Mouse (Mus musculus): ENCODE measurements around the gene Ripor1.
A peak's percentile ranks its signal among the peaks of the same experiment; 100 is the strongest.

Ripor1 gene

DNA sequence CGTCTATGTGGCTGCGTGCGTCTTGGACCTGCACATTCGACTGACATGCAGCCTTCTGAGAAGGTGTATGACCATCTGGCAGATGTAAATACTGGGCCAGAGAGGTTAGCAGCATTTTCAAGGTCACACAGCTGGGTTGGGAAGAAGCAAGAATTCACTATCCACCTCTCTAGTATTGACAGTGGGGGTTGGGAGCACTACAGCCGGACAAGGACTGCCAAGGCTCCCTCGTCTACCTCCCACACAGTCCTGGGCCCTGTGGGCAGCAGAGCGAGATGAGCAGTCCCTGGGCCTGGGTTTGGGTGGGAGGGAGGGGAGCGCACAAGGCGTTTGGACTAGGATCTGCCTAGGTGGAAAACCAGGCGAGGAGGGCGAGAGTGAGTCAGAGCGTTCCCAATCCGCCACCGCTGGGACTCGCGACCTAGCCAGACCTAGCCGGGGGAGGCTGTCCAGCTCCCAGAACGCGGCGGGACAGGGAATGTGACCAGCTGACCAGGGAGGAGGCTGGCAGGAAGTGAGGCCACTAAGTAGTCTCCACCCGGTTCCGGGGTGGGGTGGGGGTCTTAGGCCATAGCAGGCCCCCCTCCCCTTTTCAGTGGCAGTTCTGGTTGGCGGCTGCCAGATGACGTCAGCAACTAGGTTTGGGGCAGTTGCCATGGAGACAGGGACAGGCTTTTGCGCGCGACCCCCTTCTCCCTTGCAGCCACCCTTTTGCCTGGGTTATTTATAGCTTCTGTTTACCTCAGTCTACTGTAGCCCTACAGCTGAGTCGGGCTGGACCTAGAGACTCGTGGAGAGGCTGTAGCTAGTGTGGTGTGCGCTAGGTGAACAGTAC is 1.4 kb downstream of the Ripor1 start:
- DNase-seq, result peak; percentile 92

DNA sequence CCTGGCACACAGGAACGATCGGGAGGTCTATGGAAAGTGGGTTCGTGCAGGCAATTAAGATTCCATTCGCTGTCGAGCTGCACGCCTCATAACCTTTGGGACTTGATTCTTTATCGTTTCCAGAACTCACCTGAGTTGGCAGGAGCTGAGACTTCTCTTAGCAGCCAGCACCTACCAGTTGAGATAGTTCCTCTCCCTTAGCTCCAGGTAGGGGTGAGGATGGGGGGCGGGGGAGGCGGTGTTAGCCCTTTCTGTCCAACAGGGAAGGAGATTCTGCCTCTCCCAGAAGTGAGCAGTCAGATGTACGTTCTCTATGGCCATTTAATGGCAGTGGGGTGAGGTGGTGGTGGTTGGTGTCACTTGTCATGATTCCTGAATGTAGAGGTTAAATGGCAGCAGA is 2.0 kb downstream of the Ripor1 start:
- DNase-seq, result peak; percentile 54

GRCm38 (mm10) chr8:105607684-105608083 is 2.6 kb downstream of the Ripor1 start:
- DNase-seq, result peak; percentile 64

GRCm38 (mm10) chr8:105609355-105609754 is 4.3 kb downstream of the Ripor1 start:
- no peak for DNase-seq

DNA sequence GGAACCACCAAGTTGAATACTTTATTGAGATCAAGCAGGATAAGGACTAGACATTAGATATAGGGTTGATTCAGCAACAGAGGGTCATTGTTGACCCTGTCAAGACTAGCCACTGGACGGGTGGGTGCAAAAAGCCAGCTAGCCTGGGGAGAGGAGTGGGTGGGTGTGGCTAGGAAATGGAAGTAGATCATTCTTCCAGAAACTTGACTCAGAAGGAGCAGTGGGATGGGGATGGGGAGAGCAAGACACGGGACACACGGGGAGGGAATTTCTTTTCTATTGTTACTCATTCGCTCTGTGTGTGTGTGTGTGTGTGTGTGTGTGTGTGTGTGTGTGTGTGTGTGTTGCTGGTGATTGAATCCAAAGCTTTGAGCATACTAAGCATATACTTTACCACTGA is 4.7 kb downstream of the Ripor1 start:
- DNase-seq, result no peak

GRCm38 (mm10) chr8:105611836-105612235 is 6.8 kb downstream of the Ripor1 start:
- no peak for DNase-seq

GRCm38 (mm10) chr8:105613037-105613436 is 8.0 kb downstream of the Ripor1 start:
- DNase-seq, result peak; percentile 80

DNA sequence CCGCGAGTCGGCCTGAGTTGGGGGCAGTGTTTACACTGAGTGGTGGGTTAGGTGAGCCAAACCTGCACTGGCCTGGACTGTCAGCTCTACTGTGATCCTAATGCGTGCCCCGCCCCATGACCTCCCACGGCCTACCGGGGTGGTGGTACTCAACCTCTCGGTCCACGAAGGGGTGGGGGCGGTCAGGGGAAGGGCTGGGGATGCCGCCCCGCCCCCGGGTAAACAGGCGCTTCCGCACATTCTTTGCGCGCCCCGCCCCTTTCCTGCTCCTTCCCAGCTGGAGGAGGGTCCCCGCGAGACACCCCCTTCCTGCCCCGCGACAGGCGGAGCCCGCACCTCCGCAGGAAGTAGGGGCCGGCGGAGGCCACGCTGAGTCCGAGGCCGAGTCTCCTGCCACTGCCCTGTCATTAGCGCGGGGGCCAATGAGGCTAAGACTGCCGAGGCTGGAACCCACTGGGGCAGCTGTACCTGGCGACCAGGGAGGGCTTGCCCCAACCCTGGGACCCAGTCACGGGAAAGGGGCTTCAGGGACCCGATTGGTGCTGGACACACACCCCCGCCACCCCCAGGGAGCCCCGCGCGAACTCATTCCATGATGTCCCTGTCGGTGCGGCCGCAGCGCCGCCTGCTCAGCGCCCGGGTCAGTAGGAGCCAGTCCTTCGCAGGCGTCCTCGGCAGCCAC is 8.9 kb downstream of the Ripor1 start:
- DNase-seq, result peak; percentile 93

- no peak for DNase-seq
Observed at GRCm38 (mm10) chr8:105615942-105616341, 10.9 kb downstream of the Ripor1 start.

DNA sequence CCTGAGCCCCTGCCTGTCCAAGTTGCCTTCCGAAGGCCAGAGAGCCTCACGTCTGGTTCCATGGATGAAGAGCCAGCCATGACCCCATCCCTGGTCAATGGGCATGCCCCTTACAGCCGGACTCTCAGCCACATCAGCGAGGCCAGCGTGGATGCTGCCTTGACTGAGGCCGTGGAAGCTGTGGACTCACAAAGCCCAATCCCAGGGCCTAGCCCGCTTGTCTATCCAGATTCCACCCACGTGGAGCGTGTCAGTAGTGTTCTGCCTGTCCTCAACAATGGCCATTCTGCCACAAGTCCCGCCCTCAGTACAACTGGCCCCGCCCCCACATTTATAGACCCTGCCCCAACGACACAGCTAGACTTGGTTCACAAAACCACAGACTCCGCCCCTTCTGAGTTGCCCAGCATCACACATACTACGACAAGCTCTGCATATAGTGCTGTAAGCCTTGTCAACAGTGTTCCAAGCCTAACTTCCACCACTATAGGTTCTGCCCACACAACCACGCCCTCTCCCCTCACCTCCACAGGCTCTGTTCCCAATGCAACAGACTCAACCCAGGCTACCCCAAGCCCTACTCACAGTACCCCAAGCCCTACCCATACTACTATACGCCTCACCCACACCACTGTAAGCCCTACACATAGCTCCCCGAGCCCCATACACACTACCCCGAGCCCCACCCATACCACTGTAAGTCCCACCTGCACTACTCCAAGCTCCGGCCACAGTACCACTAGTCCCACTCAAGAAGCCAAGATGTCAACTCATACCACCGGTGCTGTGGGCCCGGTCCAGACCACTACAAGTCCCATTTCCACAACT is 12.6 kb downstream of the Ripor1 start:
- peak; percentile 39 for DNase-seq

- DNase-seq, result no peak
Observed at GRCm38 (mm10) chr8:105618279-105618634, 13.2 kb downstream of the Ripor1 start.

GRCm38 (mm10) chr8:105618892-105619591 is 14.0 kb downstream of the Ripor1 start:
- DNase-seq, result no peak

DNA sequence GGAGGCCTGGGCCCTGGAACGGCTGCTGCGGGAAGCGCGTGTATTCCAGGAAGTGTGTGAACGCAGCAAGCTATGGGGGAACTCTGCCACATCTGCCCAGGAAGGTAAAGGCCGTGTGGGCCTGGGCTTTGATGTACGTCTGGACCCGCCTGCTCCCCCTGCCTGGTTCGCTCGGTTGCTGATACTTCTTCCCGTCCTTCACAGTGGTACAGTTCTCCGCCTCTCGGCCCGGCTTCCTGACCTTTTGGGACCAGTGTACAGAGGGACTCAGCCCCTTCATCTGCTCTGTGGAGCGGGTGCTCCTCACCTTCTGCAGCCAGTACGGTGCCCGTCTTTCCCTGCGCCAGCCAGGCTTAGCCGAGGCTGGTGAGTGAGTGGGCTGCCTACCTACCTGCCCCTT is 15.2 kb downstream of the Ripor1 start:
- DNase-seq, result no peak

DNA sequence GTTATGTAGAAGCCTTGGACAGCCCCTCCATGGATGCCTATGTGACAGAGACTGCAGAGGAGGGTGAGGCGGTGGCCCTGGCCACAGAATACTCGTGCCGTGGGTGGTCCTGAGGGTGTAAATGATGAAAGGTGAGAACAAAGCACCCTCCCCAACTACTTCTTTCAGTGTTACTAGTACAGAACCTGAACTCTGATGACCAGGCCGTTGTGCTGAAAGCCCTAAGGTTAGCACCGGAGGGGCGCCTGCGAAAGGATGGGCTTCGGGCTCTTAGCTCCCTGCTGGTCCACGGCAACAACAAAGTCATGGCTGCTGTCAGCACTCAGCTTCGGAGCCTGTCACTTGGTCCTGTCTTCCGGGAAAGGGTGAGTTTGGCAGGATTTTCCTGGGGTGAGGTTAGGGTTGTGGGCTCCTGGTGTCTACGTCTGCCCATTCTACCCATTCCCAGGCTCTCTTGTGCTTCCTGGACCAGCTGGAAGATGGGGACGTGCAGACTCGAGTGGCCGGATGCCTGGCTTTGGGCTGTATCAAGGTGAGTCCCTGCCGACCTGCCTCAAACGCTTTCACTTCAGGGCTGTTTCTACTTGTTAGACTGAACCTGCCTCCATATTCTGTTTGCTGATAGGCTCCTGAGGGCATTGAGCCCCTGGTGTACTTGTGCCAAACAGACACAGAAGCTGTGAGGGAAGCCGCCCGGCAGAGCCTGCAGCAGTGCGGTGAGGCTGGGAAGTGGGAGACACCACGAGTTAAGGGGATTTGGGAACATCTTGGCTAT is 16.1 kb downstream of the Ripor1 start:
- DNase-seq, result no peak

- DNase-seq, result peak; percentile 35
Observed at GRCm38 (mm10) chr8:105621841-105622240, 16.8 kb downstream of the Ripor1 start.

DNA sequence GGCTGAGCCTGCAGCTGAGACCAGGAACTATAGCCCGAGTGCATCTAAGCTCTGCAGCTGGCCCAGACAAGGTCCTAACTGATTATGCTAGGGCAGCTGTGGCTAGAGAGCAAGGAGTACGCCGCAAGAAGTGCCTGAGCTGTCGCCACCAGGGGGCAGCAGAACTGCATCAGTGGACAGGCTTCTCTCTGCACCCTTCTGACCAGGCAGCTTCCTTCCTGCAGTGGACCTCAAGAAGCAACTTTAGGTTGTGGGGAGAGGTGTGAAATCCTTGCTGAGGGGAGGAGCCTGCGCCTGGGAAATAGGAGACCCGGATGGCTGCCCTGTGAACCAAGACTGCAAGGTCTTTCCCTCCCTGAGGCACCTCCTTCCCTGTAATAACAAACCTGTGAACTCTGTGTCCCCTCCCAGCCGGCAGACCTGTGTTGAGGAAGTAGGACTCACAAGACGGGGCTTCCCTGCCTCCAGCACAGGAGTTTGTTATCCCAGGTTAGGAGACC is 17.4 kb downstream of the Ripor1 start:
- peak; percentile 99 for DNase-seq

GRCm38 (mm10) chr8:105623118-105623517 is 18.1 kb downstream of the Ripor1 start:
- peak; percentile 53 for DNase-seq

- no peak for DNase-seq
Observed at GRCm38 (mm10) chr8:105623679-105624245, 18.7 kb downstream of the Ripor1 start.

GRCm38 (mm10) chr8:105624401-105624800 is 19.3 kb downstream of the Ripor1 start:
- no peak for DNase-seq

DNA sequence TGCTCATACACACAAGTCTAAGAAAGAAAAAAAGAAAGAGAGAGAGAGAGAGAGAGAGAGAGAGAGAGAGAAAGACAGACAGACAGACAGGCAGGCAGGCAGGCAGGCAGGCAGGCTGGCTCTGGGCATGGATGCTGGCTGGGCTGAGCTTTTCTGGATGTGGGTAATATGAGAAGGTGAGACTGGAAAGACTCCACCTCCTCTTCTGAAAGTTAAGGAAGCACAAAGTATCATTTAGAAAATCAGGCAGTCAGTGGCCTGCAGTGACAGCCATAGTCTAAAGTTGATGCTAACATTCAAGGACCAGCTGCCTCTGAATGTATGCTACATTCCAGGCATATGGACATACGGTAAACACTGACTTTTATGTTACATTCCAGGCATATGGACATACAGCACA is 19.8 kb downstream of the Ripor1 start:
- no peak for DNase-seq

DNA sequence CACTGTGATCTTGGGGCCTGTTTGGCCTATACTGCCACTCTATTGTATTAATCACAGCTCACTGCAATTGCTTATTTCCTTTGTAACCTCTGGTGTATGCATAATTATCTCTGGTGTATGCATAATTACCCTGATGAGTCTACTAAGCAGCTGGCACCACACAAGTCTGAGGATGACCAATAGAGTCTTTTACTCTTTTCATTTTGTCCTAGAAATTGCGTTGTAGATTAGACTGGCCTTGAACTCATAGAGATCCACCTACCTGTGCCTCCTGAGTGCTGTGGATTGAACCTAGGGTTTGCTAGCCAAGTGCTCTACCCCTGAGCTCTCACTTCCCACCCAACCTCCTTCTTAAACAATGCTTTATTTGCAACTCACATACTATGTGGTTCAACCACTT is 21.0 kb downstream of the Ripor1 start:
- DNase-seq, result no peak
